Mouse (Mus musculus): ENCODE results near the gene Tmem183a.

DNA sequence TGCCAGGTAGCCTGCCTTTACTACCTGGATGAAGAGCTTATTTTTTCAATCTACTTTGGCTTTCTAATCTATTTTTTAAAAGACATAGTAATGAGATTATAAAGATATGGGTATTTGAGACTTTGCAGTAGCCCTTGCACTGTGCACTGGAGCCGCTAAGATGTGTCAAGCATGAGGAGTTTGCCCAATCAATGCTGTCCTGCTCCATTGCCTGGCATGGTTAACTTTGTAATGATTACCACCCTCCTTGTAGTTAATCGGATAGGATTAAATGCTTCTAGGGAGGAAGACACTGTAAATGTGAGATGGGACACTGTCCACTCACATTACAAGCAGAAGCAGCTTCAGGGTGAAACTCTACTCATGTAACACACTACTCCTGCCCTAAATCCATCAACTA, 8.5 kb downstream of the Tmem183a start:
- TF ChIP-seq CTCF (IDR thresholded peaks at IDR 0.05; ENCODE audit: low read depth, low read length) (no peak), GATA2 (IDR thresholded peaks at IDR 0.05; ENCODE audit: borderline replicate concordance, low read depth, low read length) (no peak), POLR2AphosphoS5 (IDR thresholded peaks at IDR 0.05; ENCODE audit: insufficient replicate concordance, low read depth, low read length) (no peak), GATA1 (IDR thresholded peaks at IDR 0.05; ENCODE audit: borderline replicate concordance, low read length) (no peak)
